Mouse (Mus musculus): ENCODE measurements around the gene Pef1.

DNA sequence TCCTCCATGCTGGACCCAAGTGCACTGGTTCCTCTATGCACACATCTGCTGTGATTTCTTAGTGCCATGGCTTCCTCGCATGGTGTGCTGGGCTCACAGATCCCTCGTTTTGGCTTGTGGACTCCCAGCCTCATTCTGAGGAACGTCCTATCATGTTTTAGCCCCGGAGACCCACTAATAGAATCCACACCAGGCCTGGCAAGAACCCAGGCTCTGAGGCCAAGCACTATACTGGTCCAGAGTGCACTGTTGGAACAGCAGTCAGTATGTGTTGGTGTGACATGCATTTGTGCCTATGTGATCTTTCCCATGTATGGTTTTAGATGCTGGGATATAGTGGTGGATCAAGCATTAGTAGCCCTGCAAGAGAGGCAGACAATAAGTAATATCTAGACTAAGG, 29.0 kb upstream of the Pef1 start:
- TF ChIP-seq CTCF (IDR thresholded peaks at IDR 0.05; ENCODE audit: control insufficient read depth, insufficient read depth, insufficient replicate concordance, low read depth, low read length) (no peak), POLR2A (IDR thresholded peaks at IDR 0.05; ENCODE audit: control insufficient read depth, low read depth, low read length) (no peak)

Data from testis, adult 2 months (tissue).